Mouse (Mus musculus): Measurements from ENCODE around the gene Colca2. TPM values are rescaled to one million over a fixed set of nuclear protein-coding genes. Genes with fewer than 3 reads are reported as not detected.

Gene Colca2
- polyA plus RNA-seq, 1 experiment from 2014 or later, result 1.9 TPM

DNA sequence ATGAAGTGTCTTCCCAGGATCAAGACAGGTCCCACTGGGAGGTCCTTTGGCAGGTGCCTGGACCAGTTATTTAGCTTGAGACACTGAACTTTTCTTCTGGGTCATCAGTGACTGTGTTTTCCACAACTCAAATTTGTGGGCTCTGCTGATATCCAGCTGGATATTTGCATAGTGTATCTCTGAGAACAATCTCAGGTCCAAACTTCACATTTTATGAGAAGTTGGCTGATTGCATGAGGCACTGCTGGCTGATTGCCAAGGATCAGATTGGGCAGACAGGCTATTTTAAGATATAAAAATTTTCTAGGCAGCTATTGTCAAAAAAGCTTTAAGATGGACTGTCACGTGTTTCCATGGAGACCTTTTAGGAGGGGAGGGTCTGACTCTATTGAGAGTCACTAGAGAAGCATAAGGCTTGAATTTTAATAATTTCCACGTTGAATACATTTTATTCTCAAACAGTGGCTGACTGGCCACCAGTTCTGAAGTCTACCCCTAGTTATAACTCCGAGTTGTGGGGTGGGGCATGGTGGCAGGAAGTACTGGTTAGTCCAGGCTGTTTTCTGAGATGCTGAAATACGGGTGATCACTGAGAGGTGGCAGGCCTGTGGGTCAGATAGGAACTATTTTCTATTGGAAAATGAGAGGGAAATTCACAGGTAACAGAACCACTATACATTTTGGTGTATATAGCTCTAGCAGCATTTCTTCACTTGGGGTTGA lies 21.4 kb downstream of the Colca2 start:
- H3K4me3 ChIP-seq, result no peak overlapping the region
- H3K9me3 ChIP-seq, result no peaks in the 10 kb centered on the region; the same call in 1 of the 2 replicates
- 77% methylated on average over 4 of the region's 4 CpGs for WGBS

DNA sequence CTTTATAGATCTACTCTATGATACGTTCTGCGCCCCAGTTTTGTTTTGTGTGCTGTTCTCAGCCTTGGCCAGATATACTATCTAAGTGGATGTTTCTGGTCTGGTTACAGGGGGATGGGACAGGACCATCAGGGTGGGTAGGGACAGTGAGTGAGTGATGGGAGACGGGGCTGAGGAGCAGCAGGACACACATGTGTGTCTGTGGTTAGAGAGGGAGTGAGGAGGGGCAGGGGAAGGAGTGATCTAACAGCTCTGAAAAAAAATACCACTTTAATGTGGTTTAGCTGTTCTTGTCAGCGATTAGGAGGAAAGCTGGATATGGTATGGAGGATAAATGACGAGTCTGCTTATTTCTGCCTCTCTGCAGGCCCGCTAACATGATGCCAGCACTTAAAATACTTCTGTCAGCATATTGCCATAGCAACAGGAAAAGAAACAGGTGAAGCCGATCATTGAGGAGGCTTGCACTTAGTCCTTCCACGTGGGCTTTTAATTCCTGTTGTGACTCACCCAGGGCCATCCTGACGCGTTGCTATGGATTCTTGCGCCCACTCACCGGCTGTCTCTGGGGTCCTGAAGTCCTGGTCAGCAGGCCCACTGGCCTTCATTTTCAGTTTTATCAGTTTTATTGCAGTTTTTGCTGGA lies 39.5 kb downstream of the Colca2 start:
- DNase-seq (ENCODE audit: low spot score), result no peak

More for the DNA sequence above, 21.4 kb downstream of the Colca2 start:
- Histone ChIP-seq H3K4me1 (peaks cover 2% of the 10 kb centered on the region), H3K36me3 (replicated peaks) (no peaks in the 10 kb centered on the region), H3K27ac (replicated peaks) (no peak overlapping the region), H3K27me3 (replicated peaks; ENCODE audit: low read depth, poor library complexity, severe bottlenecking) (no peaks in the 10 kb centered on the region)
- no peak for DNase-seq (ENCODE audit: low spot score)

GRCm38 (mm10) chr9:51232163-51232562 lies 46.2 kb downstream of the Colca2 start:
- no peaks in the 10 kb centered on the region for H3K4me1 ChIP-seq
- H3K4me3 ChIP-seq, result no peak overlapping the region
- DNase-seq (ENCODE audit: low spot score), result no peak
- WGBS, result 92% methylated on average over 8 of the region's 8 CpGs
- H3K9me3 ChIP-seq, result no peaks in the 10 kb centered on the region
- H3K27ac ChIP-seq (replicated peaks), result no peak overlapping the region
- no peaks in the 10 kb centered on the region for H3K36me3 ChIP-seq (replicated peaks)
- no peaks in the 10 kb centered on the region for H3K27me3 ChIP-seq (replicated peaks; ENCODE audit: low read depth, poor library complexity, severe bottlenecking)

More for the DNA sequence above, 39.5 kb downstream of the Colca2 start:
- 75% methylated on average over 12 of the region's 12 CpGs for WGBS
- H3K36me3 ChIP-seq (replicated peaks), result no peaks in the 10 kb centered on the region
- H3K27me3 ChIP-seq (replicated peaks; ENCODE audit: low read depth, poor library complexity, severe bottlenecking), result no peaks in the 10 kb centered on the region
- no peak overlapping the region for H3K4me3 ChIP-seq
- no peaks in the 10 kb centered on the region for H3K9me3 ChIP-seq
- H3K27ac ChIP-seq (replicated peaks), result no peak overlapping the region
- H3K4me1 ChIP-seq, result no peaks in the 10 kb centered on the region

DNA sequence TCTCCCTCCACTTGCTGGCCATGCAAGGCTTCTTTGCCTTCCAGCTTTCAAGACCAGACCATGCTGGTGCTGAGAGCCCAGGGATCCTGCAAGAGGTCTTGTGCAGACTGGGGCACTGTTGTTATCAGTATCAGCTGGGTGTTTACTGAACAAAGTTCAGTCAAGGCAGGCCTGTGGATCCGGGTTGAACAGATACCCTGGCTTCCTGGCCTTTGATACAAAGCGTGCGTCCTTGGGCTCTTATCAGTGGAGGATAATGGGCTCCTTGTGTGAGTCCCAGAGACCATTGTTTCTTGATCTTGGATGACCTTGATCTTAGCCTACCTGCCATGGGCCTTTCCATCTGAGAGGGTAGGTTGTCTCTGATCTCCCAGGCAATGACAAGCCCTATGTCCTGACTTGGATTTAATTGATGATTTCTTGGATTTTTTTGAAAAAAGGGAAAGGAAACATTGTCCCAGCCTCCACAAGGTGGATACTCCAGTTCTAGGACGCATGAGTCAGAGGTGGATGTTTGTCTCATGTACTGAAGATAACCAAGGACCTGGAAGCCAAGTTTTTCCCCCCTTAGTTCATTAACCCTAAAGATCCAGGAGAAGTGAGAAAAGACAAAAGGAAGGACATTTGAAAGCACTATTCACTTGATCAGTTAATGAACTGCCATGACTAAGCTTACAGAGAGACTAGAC lies 47.5 kb downstream of the Colca2 start:
- H3K27me3 ChIP-seq (replicated peaks; ENCODE audit: low read depth, poor library complexity, severe bottlenecking), result no peaks in the 10 kb centered on the region
- no peak overlapping the region for H3K4me3 ChIP-seq
- WGBS, result 71% methylated on average over 4 of the region's 4 CpGs
- H3K9me3 ChIP-seq, result no peaks in the 10 kb centered on the region
- DNase-seq (ENCODE audit: low spot score), result no peak
- H3K27ac ChIP-seq (replicated peaks), result no peak overlapping the region
- no peaks in the 10 kb centered on the region for H3K4me1 ChIP-seq
- no peaks in the 10 kb centered on the region for H3K36me3 ChIP-seq (replicated peaks)

DNA sequence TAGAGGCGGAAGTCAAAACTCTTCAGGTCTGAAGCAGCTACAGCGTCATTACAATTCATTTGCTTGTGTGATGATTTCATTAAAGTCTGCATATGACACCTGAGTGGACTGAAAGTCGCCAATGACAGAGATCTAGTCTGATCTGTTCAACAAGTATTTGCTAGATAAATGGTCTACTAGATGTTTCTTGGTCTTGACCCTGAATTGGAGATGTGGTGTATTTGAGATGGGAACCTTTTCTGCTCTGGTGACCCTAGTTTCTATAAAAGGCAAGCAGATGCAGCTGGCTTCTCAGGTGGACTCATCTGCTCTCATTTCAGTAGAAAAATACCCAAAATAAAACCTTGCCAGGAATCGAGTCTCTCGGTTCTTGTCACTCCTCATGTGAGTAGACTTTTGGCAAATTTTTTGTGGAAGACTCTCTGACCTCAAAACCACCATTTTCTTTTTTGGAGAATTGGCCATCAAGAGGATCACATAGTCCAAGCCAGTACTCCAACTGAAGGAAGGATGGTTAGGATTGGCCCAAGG lies 52.7 kb downstream of the Colca2 start:
- no peak for DNase-seq (ENCODE audit: low spot score)
- H3K9me3 ChIP-seq, result no peaks in the 10 kb centered on the region
- WGBS, result 88% methylated on average over 5 of the region's 5 CpGs
- H3K27me3 ChIP-seq (replicated peaks; ENCODE audit: low read depth, poor library complexity, severe bottlenecking), result no peaks in the 10 kb centered on the region
- H3K27ac ChIP-seq (replicated peaks), result no peak overlapping the region
- H3K4me1 ChIP-seq, result no peaks in the 10 kb centered on the region
- no peak overlapping the region for H3K4me3 ChIP-seq
- H3K36me3 ChIP-seq (replicated peaks), result no peaks in the 10 kb centered on the region

Other genes starting within 250 kb of the Colca2 start
- gene Btg4, start 217.7 kb downstream of the Colca2 start, polyA plus RNA-seq (2016; fragmentation: Nextera tagmentation; extraction: Ambion mirVana), result not detected in 2 replicates
- gene Layn, start 201.5 kb downstream of the Colca2 start, polyA plus RNA-seq (2016; fragmentation: Nextera tagmentation; extraction: Ambion mirVana), result 1.5 and 2.5 TPM in 2 replicates
- gene 4833427G06Rik, start 176.5 kb downstream of the Colca2 start, polyA plus RNA-seq (2016; fragmentation: Nextera tagmentation; extraction: Ambion mirVana), result not detected in 2 replicates
- gene Gm32742, start 113.1 kb downstream of the Colca2 start, polyA plus RNA-seq (2016; fragmentation: Nextera tagmentation; extraction: Ambion mirVana), result 0.01 TPM in 2 replicates
- not detected in 2 replicates for gene Pou2af1, start 64.9 kb downstream of the Colca2 start, polyA plus RNA-seq (2016; fragmentation: Nextera tagmentation; extraction: Ambion mirVana)
- not detected in 2 replicates for gene 1810046K07Rik, start 50.3 kb upstream of the Colca2 start, polyA plus RNA-seq (2016; fragmentation: Nextera tagmentation; extraction: Ambion mirVana)